Mouse (Mus musculus) heart, postnatal 0 days (tissue): ENCODE results near the gene Cfl1. TPM values are rescaled to one million over a fixed set of nuclear protein-coding genes. Genes with fewer than 3 reads are reported as not detected.

ENCODE experiments used
- ATAC-seq: fragments of 200-750 bp; cut with Nextera tagmentation; 2 replicates; pipeline ENCODE4 v1.8.0; 2017; ENCODE audit warnings: low read depth, moderate number of reproducible peaks, moderate library complexity; ENCODE audit not compliant: insufficient read depth
- DNase-seq: peaks from one replicate; pipeline ENCODE4 v3.0.0-alpha.2; 2016; ENCODE audit warnings: low spot score
- H3K27ac ChIP-seq: fragments of 300-500 bp; sonication (generic); 2 replicates; pipeline ENCODE4 v1.5.1; 2014; ENCODE audit warnings: low read depth, mild to moderate bottlenecking
- H3K27me3 ChIP-seq: fragments of 300-500 bp; sonication (generic); 2 replicates; pipeline ENCODE4 v1.6.1; 2014; ENCODE audit warnings: low read length, mixed read lengths; ENCODE audit not compliant: control insufficient read depth, insufficient read depth
- H3K36me3 ChIP-seq: fragments of 300-500 bp; sonication (generic); replicated peaks from 2 replicates; pipeline ENCODE4 v1.6.1; 2014; ENCODE audit warnings: low read length, mixed read lengths; ENCODE audit not compliant: control insufficient read depth, insufficient read depth
- H3K4me1 ChIP-seq: fragments of 300-500 bp; sonication (generic); 2 replicates; pipeline ENCODE4 v1.6.1; 2014; ENCODE audit warnings: antibody characterized with exemption; ENCODE audit not compliant: control insufficient read depth, insufficient read depth
- H3K4me2 ChIP-seq: fragments of 300-500 bp; sonication (generic); 2 replicates; pipeline ENCODE4 v1.6.1; 2014; ENCODE audit warnings: low read depth, mild to moderate bottlenecking, low read length, moderate library complexity
- H3K4me3 ChIP-seq: fragments of 300-500 bp; sonication (generic); 2 replicates; pipeline ENCODE4 v1.5.1; 2014; ENCODE audit warnings: low read depth, low read length
- H3K9ac ChIP-seq: fragments of 300-500 bp; sonication (generic); replicated peaks from 2 replicates; pipeline ENCODE4 v1.6.1; 2014; ENCODE audit warnings: low read depth, low read length, mixed read lengths
- H3K9me3 ChIP-seq: fragments of 300-500 bp; sonication (generic); replicated peaks from 2 replicates; pipeline ENCODE4 v1.6.1; 2016; ENCODE audit warnings: low read length; ENCODE audit not compliant: control insufficient read depth
- CTCF ChIP-seq: IDR thresholded peaks from 2 replicates; pipeline ENCODE4 v1.5.1; 2016; ENCODE audit warnings: antibody characterized with exemption, control low read depth, low read depth
- EP300 ChIP-seq: IDR thresholded peaks from 2 replicates; pipeline ENCODE4 v1.6.1; 2016; ENCODE audit warnings: antibody characterized with exemption, low read depth
- WGBS: fragments of 180-500 bp; shearing (Covaris S2); extraction: QIAGEN DNeasy Blood & Tissue Kit; methylation state at CpG from one replicate; pipeline ENCODE4 v1.1.7; 2014; 5-methylcytosine and 5-hydroxymethylcytosine counted together
- polyA plus RNA-seq: library from polyadenylated mRNA; unstranded; fragments of >200 nt; fragmentation: Nextera tagmentation; extraction: Ambion mirVana; gene quantifications from 2 replicates; pipeline ENCODE4 v1.2.1, GENCODE M21; 2015
- total RNA-seq: library from RNA; depleted of rRNA; stranded (reverse); fragments of >200 nt; gene quantifications from 2 replicates; pipeline ENCODE4 v1.2.3, GENCODE M21; 2014; ENCODE audit warnings: low replicate concordance; rRNA removed

Gene Cfl1
- total and polyA plus RNA-seq, 2 experiments from 2014 or later = 448 to 963 TPM

DNA sequence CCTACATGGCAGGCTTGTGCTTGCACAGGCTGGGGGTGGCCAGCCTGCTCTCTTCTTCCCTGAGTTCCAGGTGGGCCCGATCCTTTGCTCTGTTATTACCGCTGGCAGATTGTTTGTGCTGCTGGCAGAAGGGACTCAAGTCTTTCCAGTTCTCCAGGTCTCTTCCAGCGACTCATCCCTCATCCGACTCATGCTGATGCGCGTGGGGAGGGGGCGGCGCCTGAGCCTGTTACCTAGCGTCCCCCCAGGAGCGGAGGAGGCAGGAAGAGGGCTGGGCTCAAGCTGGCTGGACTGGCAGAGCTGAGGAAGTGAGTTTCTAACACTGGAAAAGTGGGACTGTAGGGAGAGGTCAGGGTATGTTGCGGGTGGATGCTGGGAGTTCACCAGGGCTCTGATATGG, 53.8 kb downstream of the Cfl1 start:
- Histone ChIP-seq H3K9ac (no peak overlapping the region), H3K9me3 (no peaks in the 10 kb centered on the region), H3K4me2 (no peak overlapping the region), H3K27ac (no peak overlapping the region), H3K36me3 (no peaks in the 10 kb centered on the region), H3K27me3 (no peaks in the 10 kb centered on the region), H3K4me1 (no peaks in the 10 kb centered on the region), H3K4me3 (no peak overlapping the region)
- no peak for TF ChIP-seq EP300
- no peak for TF ChIP-seq CTCF
- WGBS = 62% methylated on average over 11 of the region's 11 CpGs
- DNase-seq (no peak), ATAC-seq (no peak)

Other genes starting within 250 kb of the Cfl1 start
- 11.3 and 45.7 TPM in 2 replicates for gene Pacs1, start 217.3 kb upstream of the Cfl1 start, total RNA-seq
- 7.2 and 7.4 TPM in 2 replicates for gene Pacs1, start 217.3 kb upstream of the Cfl1 start, polyA plus RNA-seq
- gene Sf3b2, start 195.0 kb upstream of the Cfl1 start, total RNA-seq = 132 and 175 TPM in 2 replicates
- 158 and 159 TPM in 2 replicates for gene Sf3b2, start 195.0 kb upstream of the Cfl1 start, polyA plus RNA-seq
- 4.0 and 13.3 TPM in 2 replicates for gene Gal3st3, start 192.1 kb upstream of the Cfl1 start, total RNA-seq
- 5.1 and 6.8 TPM in 2 replicates for gene Gal3st3, start 192.1 kb upstream of the Cfl1 start, polyA plus RNA-seq
- gene Catsper1, start 154.7 kb upstream of the Cfl1 start, total RNA-seq = not detected in 2 replicates
- not detected in 2 replicates for gene Catsper1, start 154.7 kb upstream of the Cfl1 start, polyA plus RNA-seq
- 0.89 and 0.99 TPM in 2 replicates for gene Cst6, start 140.9 kb upstream of the Cfl1 start, total RNA-seq
- gene Cst6, start 140.9 kb upstream of the Cfl1 start, polyA plus RNA-seq = 2.3 and 3.0 TPM in 2 replicates
- 37.9 and 40.6 TPM in 2 replicates for gene Eif1ad, start 123.7 kb upstream of the Cfl1 start, total RNA-seq
- gene Eif1ad, start 123.7 kb upstream of the Cfl1 start, polyA plus RNA-seq = 33.5 and 37.5 TPM in 2 replicates
- gene Banf1, start 123.3 kb upstream of the Cfl1 start, total RNA-seq = 120 and 143 TPM in 2 replicates
- 340 and 356 TPM in 2 replicates for gene Banf1, start 123.3 kb upstream of the Cfl1 start, polyA plus RNA-seq
- 4.4 and 39.0 TPM in 2 replicates for gene Sart1, start 101.8 kb upstream of the Cfl1 start, total RNA-seq
- 26.4 and 26.9 TPM in 2 replicates for gene Sart1, start 101.8 kb upstream of the Cfl1 start, polyA plus RNA-seq
- 0.31 and 3.5 TPM in 2 replicates for gene Tsga10ip, start 87.9 kb upstream of the Cfl1 start, total RNA-seq
- gene Tsga10ip, start 87.9 kb upstream of the Cfl1 start, polyA plus RNA-seq = 2.5 and 3.5 TPM in 2 replicates
- 169 and 171 TPM in 2 replicates for gene Drap1, start 65.5 kb upstream of the Cfl1 start, total RNA-seq
- gene Drap1, start 65.5 kb upstream of the Cfl1 start, polyA plus RNA-seq = 328 and 338 TPM in 2 replicates
- gene AI837181, start 65.3 kb upstream of the Cfl1 start, total RNA-seq = 47.4 and 59.1 TPM in 2 replicates
- gene AI837181, start 65.3 kb upstream of the Cfl1 start, polyA plus RNA-seq = 38.1 and 40.5 TPM in 2 replicates
- not detected in 2 replicates for gene Fosl1, start 42.9 kb upstream of the Cfl1 start, total RNA-seq
- gene Fosl1, start 42.9 kb upstream of the Cfl1 start, polyA plus RNA-seq = 0.12 TPM in 1 of 2 replicates, not detected in the other
- gene Ccdc85b, start 32.6 kb upstream of the Cfl1 start, total RNA-seq = 9.2 and 11.3 TPM in 2 replicates
- gene Ccdc85b, start 32.6 kb upstream of the Cfl1 start, polyA plus RNA-seq = 10.2 and 10.6 TPM in 2 replicates
- gene Fibp, start 29.8 kb upstream of the Cfl1 start, total RNA-seq = 81.6 and 86.4 TPM in 2 replicates
- gene Fibp, start 29.8 kb upstream of the Cfl1 start, polyA plus RNA-seq = 142 and 146 TPM in 2 replicates
- gene Ctsw, start 21.9 kb upstream of the Cfl1 start, total RNA-seq = not detected in 2 replicates
- 0.42 and 0.73 TPM in 2 replicates for gene Ctsw, start 21.9 kb upstream of the Cfl1 start, polyA plus RNA-seq
- 46.8 and 52.7 TPM in 2 replicates for gene Efemp2, start 16.5 kb upstream of the Cfl1 start, total RNA-seq
- gene Efemp2, start 16.5 kb upstream of the Cfl1 start, polyA plus RNA-seq = 32.2 and 34.1 TPM in 2 replicates
- gene Mus81, start 2.1 kb upstream of the Cfl1 start, total RNA-seq = 45.8 and 62.4 TPM in 2 replicates
- gene Mus81, start 2.1 kb upstream of the Cfl1 start, polyA plus RNA-seq = 35.8 and 36.8 TPM in 2 replicates
- gene 1700020D05Rik, start 13.3 kb downstream of the Cfl1 start, total RNA-seq = not detected in 2 replicates
- not detected in 2 replicates for gene 1700020D05Rik, start 13.3 kb downstream of the Cfl1 start, polyA plus RNA-seq
- 8.6 and 22.6 TPM in 2 replicates for gene Snx32, start 20.1 kb downstream of the Cfl1 start, total RNA-seq
- gene Snx32, start 20.1 kb downstream of the Cfl1 start, polyA plus RNA-seq = 9.1 and 9.3 TPM in 2 replicates
- not detected in 2 replicates for gene Ovol1, start 70.2 kb downstream of the Cfl1 start, total RNA-seq
- 0.05 TPM in 1 of 2 replicates, not detected in the other for gene Ovol1, start 70.2 kb downstream of the Cfl1 start, polyA plus RNA-seq
- 5.8 and 12.9 TPM in 2 replicates for gene Ap5b1, start 77.6 kb downstream of the Cfl1 start, total RNA-seq
- gene Ap5b1, start 77.6 kb downstream of the Cfl1 start, polyA plus RNA-seq = 1.7 and 2.0 TPM in 2 replicates
- gene Rnaseh2c, start 111.4 kb downstream of the Cfl1 start, total RNA-seq = 42.4 and 57.6 TPM in 2 replicates
- 50.7 and 51.8 TPM in 2 replicates for gene Rnaseh2c, start 111.4 kb downstream of the Cfl1 start, polyA plus RNA-seq
- 55.4 and 164 TPM in 2 replicates for gene Kat5, start 119.8 kb downstream of the Cfl1 start, total RNA-seq
- 27.0 and 29.7 TPM in 2 replicates for gene Kat5, start 119.8 kb downstream of the Cfl1 start, polyA plus RNA-seq
- gene Rela, start 147.0 kb downstream of the Cfl1 start, total RNA-seq = 26.3 and 49.5 TPM in 2 replicates
- 22.9 and 23.6 TPM in 2 replicates for gene Rela, start 147.0 kb downstream of the Cfl1 start, polyA plus RNA-seq
- gene Sipa1, start 173.3 kb downstream of the Cfl1 start, total RNA-seq = 33.2 and 37.8 TPM in 2 replicates
- 12.3 and 14.0 TPM in 2 replicates for gene Sipa1, start 173.3 kb downstream of the Cfl1 start, polyA plus RNA-seq
- 43.5 and 51.5 TPM in 2 replicates for gene Map3k11, start 198.3 kb downstream of the Cfl1 start, total RNA-seq
- 16.3 and 17.0 TPM in 2 replicates for gene Map3k11, start 198.3 kb downstream of the Cfl1 start, polyA plus RNA-seq
- 27.0 and 35.9 TPM in 2 replicates for gene Pcnx3, start 198.5 kb downstream of the Cfl1 start, total RNA-seq
- gene Pcnx3, start 198.5 kb downstream of the Cfl1 start, polyA plus RNA-seq = 6.1 and 6.7 TPM in 2 replicates
- gene Kcnk7, start 213.9 kb downstream of the Cfl1 start, total RNA-seq = not detected in 2 replicates
- gene Kcnk7, start 213.9 kb downstream of the Cfl1 start, polyA plus RNA-seq = 0.30 and 0.34 TPM in 2 replicates
- 113 and 118 TPM in 2 replicates for gene Ehbp1l1, start 235.9 kb downstream of the Cfl1 start, total RNA-seq
- 86.5 and 111 TPM in 2 replicates for gene Ehbp1l1, start 235.9 kb downstream of the Cfl1 start, polyA plus RNA-seq
- gene Fam89b, start 239.2 kb downstream of the Cfl1 start, total RNA-seq = 118 and 140 TPM in 2 replicates
- gene Fam89b, start 239.2 kb downstream of the Cfl1 start, polyA plus RNA-seq = 74.8 and 76.6 TPM in 2 replicates